Mouse (Mus musculus): Measurements from ENCODE around the gene Wdr20. TPM values are rescaled to one million over a fixed set of nuclear protein-coding genes. Genes with fewer than 3 reads are reported as not detected.

The Wdr20 gene
- polyA plus RNA-seq, 1 experiment = 23.9 TPM

DNA sequence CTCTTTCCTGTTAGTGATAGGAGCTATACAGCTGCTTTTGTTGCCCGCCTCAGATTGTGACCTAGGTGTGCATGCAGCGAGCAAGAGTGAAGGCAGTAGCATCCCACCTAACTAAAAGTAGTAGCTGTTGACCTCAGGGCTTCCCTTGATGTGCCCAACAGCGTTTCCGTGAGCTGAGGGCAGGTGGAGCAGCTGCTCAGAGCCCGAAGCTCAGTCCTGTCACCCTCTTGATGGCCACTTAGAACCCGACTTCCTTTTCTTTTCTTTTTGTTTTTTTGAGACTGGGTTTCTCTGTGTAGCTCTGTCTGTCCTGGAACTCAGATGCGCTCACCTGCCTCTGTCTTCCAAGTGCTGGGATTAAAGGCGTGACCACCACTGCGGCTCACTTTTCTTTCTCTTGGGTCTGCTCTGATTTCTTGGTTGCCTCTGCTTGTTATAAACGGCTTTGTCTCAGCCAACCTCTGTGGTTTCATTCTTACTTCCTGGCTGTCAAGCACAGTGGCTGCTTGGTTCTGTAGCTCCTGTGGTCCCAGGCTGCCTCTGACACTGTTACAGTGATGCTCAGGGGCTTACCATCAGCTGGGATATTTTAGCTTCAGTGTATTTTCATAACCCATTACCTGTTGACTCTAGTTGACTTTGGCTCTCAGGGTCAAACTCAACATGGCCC lies 13.2 kb downstream of the Wdr20 start:
- Histone ChIP-seq H3K4me1 (ENCODE audit: control insufficient read depth, insufficient read depth, low read length) (no peaks in the 10 kb centered on the region), H3K27ac (ENCODE audit: insufficient read depth, low read length) (no peak overlapping the region), H3K4me3 (ENCODE audit: insufficient read depth, low read length) (no peak overlapping the region)
- TF ChIP-seq POLR2A (IDR thresholded peaks at IDR 0.05; ENCODE audit: extremely low read depth, insufficient read depth, low read length) (no peak), CTCF (IDR thresholded peaks at IDR 0.05; ENCODE audit: extremely low read depth, insufficient read depth, low read length) (no peak)

DNA sequence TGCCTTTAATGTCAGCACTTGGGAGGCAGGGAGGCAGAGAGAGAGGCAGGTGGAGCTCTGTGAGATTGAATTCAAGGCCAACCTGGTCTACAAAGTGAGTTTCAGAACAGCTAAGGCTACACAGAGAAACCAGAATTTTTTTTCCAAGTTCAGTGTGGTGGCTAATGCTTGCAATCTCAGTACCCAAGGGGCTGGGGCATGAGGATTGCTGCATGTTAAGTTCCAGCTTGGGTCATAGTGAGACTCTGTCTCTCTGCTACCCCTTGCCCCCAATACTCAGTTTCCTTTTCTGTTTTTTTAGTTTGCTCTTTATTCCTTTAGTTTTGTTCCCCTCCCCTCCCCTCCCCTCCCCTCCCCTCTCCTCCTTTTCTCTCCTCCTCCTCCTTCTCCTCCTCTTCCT lies 15.0 kb downstream of the Wdr20 start:
- H3K4me1 ChIP-seq (ENCODE audit: control insufficient read depth, insufficient read depth, low read length) = no peaks in the 10 kb centered on the region
- TF ChIP-seq CTCF (IDR thresholded peaks at IDR 0.05; ENCODE audit: extremely low read depth, insufficient read depth, low read length) (no peak), POLR2A (IDR thresholded peaks at IDR 0.05; ENCODE audit: extremely low read depth, insufficient read depth, low read length) (no peak)
- H3K27ac ChIP-seq (ENCODE audit: insufficient read depth, low read length) = no peak overlapping the region
- H3K4me3 ChIP-seq (ENCODE audit: insufficient read depth, low read length) = no peak overlapping the region

DNA sequence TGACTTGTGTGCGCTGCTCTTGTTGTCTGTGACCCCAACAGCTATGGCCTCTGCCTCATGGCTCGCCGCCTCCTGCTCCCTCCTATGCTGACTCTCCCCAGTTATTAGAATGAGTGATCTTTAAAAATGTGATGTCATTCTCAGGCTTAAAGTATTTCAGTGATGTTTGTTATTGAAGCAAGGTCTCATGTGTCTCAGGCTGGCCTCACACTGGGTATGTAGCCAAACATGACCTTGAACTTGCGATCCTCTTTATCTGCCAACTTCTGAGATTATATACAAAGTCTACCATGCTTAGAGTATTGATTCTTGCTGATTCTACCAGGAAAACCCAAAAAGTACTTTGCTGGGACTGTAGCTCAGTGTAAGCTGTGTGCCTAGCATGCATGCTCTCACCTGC lies 16.2 kb downstream of the Wdr20 start:
- no peak for TF ChIP-seq CTCF (IDR thresholded peaks at IDR 0.05; ENCODE audit: extremely low read depth, insufficient read depth, low read length)
- no peak for TF ChIP-seq POLR2A (IDR thresholded peaks at IDR 0.05; ENCODE audit: extremely low read depth, insufficient read depth, low read length)
- H3K4me1 ChIP-seq (ENCODE audit: control insufficient read depth, insufficient read depth, low read length) = no peaks in the 10 kb centered on the region
- no peak overlapping the region for H3K27ac ChIP-seq (ENCODE audit: insufficient read depth, low read length)
- no peak overlapping the region for H3K4me3 ChIP-seq (ENCODE audit: insufficient read depth, low read length)

DNA sequence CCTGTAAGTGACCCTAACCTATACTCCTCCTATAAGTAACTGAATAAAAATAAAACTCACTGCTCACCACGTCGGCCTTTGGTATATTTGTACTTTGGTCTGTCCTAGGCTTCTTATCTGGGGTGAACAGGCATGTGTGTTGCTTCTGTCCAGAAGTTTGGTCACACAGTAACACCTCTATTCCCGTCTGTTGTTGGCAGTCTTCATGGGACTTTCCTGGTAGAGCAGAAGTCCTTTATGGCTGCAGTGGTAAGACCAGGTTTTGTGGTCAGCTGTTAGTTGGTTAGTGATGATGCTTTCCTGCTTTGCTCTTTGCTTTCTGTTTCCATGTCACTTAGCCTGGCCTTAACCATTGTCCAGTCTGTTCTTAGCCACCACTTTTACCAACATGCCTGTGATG lies 19.4 kb downstream of the Wdr20 start:
- H3K4me1 ChIP-seq (ENCODE audit: control insufficient read depth, insufficient read depth, low read length) = peaks cover 4% of the 10 kb centered on the region; the same call in 1 of the 2 replicates
- TF ChIP-seq CTCF (IDR thresholded peaks at IDR 0.05; ENCODE audit: extremely low read depth, insufficient read depth, low read length) (no peak), POLR2A (IDR thresholded peaks at IDR 0.05; ENCODE audit: extremely low read depth, insufficient read depth, low read length) (no peak)
- H3K27ac ChIP-seq (ENCODE audit: insufficient read depth, low read length) = no peak overlapping the region
- H3K4me3 ChIP-seq (ENCODE audit: insufficient read depth, low read length) = no peak overlapping the region

DNA sequence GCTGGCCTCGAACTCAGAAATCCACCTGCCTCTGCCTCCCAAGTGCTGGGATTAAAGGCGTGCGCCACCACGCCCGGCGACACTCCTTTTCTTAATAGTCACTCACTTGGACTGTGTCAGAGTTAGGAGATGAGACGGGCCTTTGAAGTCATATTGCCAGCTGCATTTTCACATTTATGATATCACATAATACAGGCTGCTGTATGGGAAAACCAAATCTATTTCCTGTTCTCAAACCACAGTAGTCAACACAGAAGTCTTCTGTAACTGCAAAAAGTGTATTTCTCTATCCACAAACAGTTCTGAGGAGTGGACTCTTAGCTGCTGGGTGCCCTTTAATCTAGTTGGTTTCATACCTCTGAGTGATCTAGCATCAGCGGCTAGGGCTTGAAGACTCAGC lies 21.2 kb downstream of the Wdr20 start:
- no peak overlapping the region for H3K4me3 ChIP-seq (ENCODE audit: insufficient read depth, low read length)
- H3K27ac ChIP-seq (ENCODE audit: insufficient read depth, low read length) = no peak overlapping the region
- H3K4me1 ChIP-seq (ENCODE audit: control insufficient read depth, insufficient read depth, low read length) = peaks cover 5% of the 10 kb centered on the region; the same call in 1 of the 2 replicates
- no peak for TF ChIP-seq POLR2A (IDR thresholded peaks at IDR 0.05; ENCODE audit: extremely low read depth, insufficient read depth, low read length)
- no peak for TF ChIP-seq CTCF (IDR thresholded peaks at IDR 0.05; ENCODE audit: extremely low read depth, insufficient read depth, low read length)

DNA sequence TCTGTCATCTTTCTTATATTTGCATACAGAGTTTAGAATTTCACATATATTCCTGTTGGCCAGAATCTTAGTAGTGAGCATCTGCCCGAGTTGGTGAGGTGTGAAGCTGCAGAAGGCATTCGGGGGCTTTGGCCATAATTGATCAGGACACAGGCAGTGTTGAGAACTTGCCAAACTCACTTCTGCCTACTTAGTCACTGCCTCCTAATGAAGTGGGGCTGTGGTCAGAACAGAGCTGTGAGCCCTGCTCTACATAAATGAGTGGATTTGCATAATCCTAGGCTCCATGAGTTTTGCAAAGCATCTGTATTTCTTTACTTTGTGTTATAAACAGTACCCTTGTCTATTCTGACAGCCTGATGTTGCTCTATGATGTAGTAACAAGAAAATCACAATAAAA lies 24.6 kb downstream of the Wdr20 start:
- no peak for TF ChIP-seq CTCF (IDR thresholded peaks at IDR 0.05; ENCODE audit: extremely low read depth, insufficient read depth, low read length)
- TF ChIP-seq POLR2A (IDR thresholded peaks at IDR 0.05; ENCODE audit: extremely low read depth, insufficient read depth, low read length) = no peak
- no peak overlapping the region for H3K27ac ChIP-seq (ENCODE audit: insufficient read depth, low read length)

DNA sequence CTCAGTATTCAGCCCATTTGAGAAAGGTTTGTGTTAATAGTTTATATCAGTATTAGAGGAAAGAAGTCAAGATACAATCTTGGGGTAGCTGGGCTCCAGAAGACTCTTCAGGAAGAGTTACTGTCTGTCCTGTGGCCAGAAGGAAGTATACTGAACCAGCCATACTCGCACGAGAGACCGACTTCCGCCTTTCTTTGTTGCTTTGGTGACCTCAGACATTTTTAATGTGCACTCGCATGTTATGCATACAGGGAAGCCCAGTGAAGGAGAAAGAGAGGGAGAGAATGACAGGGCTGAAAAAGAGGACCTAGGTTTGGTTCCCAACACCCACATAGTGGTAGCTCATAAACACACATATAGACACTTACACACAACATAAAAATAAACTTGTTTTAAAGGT lies 26.8 kb downstream of the Wdr20 start:
- Histone ChIP-seq H3K27ac (ENCODE audit: insufficient read depth, low read length) (no peak overlapping the region), H3K4me1 (ENCODE audit: control insufficient read depth, insufficient read depth, low read length) (peaks cover 11% of the 10 kb centered on the region)
- TF ChIP-seq POLR2A (IDR thresholded peaks at IDR 0.05; ENCODE audit: extremely low read depth, insufficient read depth, low read length) (no peak), CTCF (IDR thresholded peaks at IDR 0.05; ENCODE audit: extremely low read depth, insufficient read depth, low read length) (no peak)

More for the DNA sequence above, 24.6 kb downstream of the Wdr20 start:
- Histone ChIP-seq H3K4me1 (ENCODE audit: control insufficient read depth, insufficient read depth, low read length) (peaks cover 7% of the 10 kb centered on the region; the same call in 1 of the 2 replicates), H3K4me3 (ENCODE audit: insufficient read depth, low read length) (no peak overlapping the region)

DNA sequence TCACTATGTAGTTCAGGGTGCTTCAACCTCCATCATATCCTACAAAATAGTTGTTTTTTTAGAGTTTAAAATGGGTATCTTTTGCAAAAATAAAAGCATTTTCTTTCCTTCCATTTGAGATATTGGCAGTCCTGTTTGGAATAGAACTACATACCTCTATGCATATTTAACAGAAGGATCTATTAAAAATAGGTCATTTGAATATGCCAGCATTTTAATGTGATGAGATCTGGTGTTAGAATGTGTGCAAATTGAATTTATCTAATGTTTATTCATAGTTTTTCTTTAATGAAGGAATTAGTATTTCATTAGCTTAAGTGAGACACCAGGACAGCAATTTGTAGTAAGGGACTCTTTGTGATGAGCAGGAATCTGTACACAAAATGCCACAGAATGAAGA lies 30.8 kb downstream of the Wdr20 start:
- H3K4me1 ChIP-seq (ENCODE audit: control insufficient read depth, insufficient read depth, low read length) = peaks cover 12% of the 10 kb centered on the region
- H3K4me3 ChIP-seq (ENCODE audit: insufficient read depth, low read length) = no peak overlapping the region
- TF ChIP-seq CTCF (IDR thresholded peaks at IDR 0.05; ENCODE audit: extremely low read depth, insufficient read depth, low read length) (no peak), POLR2A (IDR thresholded peaks at IDR 0.05; ENCODE audit: extremely low read depth, insufficient read depth, low read length) (no peak)
- H3K27ac ChIP-seq (ENCODE audit: insufficient read depth, low read length) = no peak overlapping the region

More for the DNA sequence above, 26.8 kb downstream of the Wdr20 start:
- H3K4me3 ChIP-seq (ENCODE audit: insufficient read depth, low read length) = no peak overlapping the region

DNA sequence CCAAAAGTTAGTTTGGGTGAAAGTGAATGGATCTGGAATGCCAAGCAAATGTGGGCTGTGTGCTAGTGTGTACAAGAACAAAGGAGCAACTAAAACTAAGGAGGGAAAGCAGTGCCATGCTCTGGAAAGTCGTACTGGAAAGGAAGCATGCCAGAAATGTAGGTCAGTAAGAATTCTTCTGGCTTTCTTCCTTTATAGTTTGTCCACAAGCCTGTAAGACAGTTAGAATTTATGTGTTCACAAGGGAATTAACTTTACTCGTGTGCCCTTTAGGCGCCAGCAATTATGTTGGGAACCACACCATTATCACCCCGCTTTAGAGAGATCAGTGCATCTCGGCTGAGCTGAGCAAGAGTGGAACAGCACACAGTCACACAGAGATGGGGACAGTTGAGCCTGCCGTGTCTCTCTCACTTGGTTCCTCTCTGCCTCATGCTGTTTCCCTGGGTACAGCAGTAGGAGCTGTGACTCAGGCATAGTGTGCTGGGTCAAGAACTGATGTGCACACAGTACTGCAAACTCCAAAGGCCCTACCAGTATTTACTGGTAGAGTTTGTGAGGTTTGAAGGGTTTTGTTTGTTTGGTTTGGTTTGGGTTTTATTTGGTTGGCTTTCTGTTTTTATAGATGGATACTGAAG lies 32.0 kb downstream of the Wdr20 start:
- no peak overlapping the region for H3K4me3 ChIP-seq (ENCODE audit: insufficient read depth, low read length)
- peaks cover 12% of the 10 kb centered on the region for H3K4me1 ChIP-seq (ENCODE audit: control insufficient read depth, insufficient read depth, low read length)
- no peak overlapping the region for H3K27ac ChIP-seq (ENCODE audit: insufficient read depth, low read length)
- no peak for TF ChIP-seq CTCF (IDR thresholded peaks at IDR 0.05; ENCODE audit: extremely low read depth, insufficient read depth, low read length)
- no peak for TF ChIP-seq POLR2A (IDR thresholded peaks at IDR 0.05; ENCODE audit: extremely low read depth, insufficient read depth, low read length)

Measured in cortical plate, adult 2 months (tissue).